Mouse (Mus musculus): ENCODE data around the gene Dock8.

- TF ChIP-seq CTCF (IDR thresholded peaks at IDR 0.05; ENCODE audit: control insufficient read depth, insufficient read depth, insufficient read length) = no peak
- no peak for TF ChIP-seq USF1 (IDR thresholded peaks at IDR 0.05; ENCODE audit: low read depth)
- no peak for TF ChIP-seq MYOG (IDR thresholded peaks at IDR 0.05; ENCODE audit: control insufficient read depth, extremely low read depth, insufficient read length)
- no peak for TF ChIP-seq MAX (IDR thresholded peaks at IDR 0.05)
- no peak for TF ChIP-seq CEBPB (IDR thresholded peaks at IDR 0.05; ENCODE audit: low read depth)
- TF ChIP-seq FOSL1 (IDR thresholded peaks at IDR 0.05; ENCODE audit: insufficient read depth, low read length, poor library complexity, severe bottlenecking) = no peak
Observed at GRCm38 (mm10) chr19:25055559-25055958, 56.2 kb downstream of the Dock8 start.
